Mouse (Mus musculus) bone marrow, adult 2 months (tissue): ENCODE measurements at regions not wholly inside any gene's neighbourhood (a gene's known extent, or its start where the extent isn't known, plus 50 kb on each side); places are given as distances from the start of the nearest gene placed in this dataset.

ENCODE experiments used
- CTCF ChIP-seq: fragments of 200-500 bp; IDR thresholded peaks from 2 replicates; pipeline ENCODE4 v1.5.1; 2011; ENCODE audit warnings: low read length, control low read depth; ENCODE audit not compliant: control insufficient read depth, insufficient read depth
- POLR2A ChIP-seq: fragments of 200-500 bp; IDR thresholded peaks from 2 replicates; pipeline ENCODE4 v1.6.1; 2011; ENCODE audit warnings: low read depth, mild to moderate bottlenecking, control low read depth, low read length, borderline replicate concordance; ENCODE audit not compliant: control insufficient read depth

DNA sequence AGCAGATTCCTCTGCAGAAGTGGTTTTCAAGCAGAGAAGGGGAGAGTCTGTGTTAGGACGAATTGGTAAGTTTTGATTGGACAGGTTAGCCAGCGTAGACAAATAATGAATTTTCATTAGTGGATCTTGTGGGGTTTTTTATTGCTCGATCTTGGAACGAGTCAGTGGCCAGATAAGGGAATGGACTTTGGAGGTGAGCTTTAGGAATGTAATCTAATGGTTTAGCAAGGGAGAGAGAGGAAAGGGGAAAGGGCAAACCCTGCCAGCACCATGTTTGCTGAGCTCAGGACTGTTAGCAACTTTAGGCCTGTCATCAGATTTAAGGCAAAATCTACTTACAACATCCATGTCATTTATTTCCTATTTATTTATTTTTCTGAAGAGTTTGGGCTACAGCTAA lies 464.1 kb downstream of the Zfp619 start:
- TF ChIP-seq POLR2A (no peak), CTCF (no peak)
